Mouse (Mus musculus) bone marrow macrophage, adult 2 months (primary cell): ENCODE measurements at regions not wholly inside any gene's neighbourhood (a gene's known extent, or its start where the extent isn't known, plus 50 kb on each side); places are given as distances from the start of the nearest gene placed in this dataset.
A peak's percentile ranks its signal among the peaks of the same experiment; 100 is the strongest.

Experiments
- H3K27ac ChIP-seq: 2 replicates; pipeline ENCODE4 v1.5.1; 2012; ENCODE audit warnings: low read depth, low read length; ENCODE audit not compliant: insufficient read depth
- H3K4me1 ChIP-seq: 2 replicates; pipeline ENCODE4 v1.6.1; 2012; ENCODE audit warnings: low read length; ENCODE audit not compliant: control insufficient read depth, insufficient read depth
- H3K4me3 ChIP-seq: 2 replicates; pipeline ENCODE4 v1.5.1; 2012; ENCODE audit warnings: mild to moderate bottlenecking, low read length, moderate library complexity; ENCODE audit not compliant: insufficient read depth
- CTCF ChIP-seq: IDR thresholded peaks from 2 replicates; pipeline ENCODE4 v1.5.1; 2012; ENCODE audit warnings: low read depth, mild to moderate bottlenecking, low read length, moderate library complexity
- POLR2A ChIP-seq: IDR thresholded peaks from 2 replicates; pipeline ENCODE4 v1.6.1; 2012; ENCODE audit warnings: mild to moderate bottlenecking, low read depth, low read length, borderline replicate concordance

DNA sequence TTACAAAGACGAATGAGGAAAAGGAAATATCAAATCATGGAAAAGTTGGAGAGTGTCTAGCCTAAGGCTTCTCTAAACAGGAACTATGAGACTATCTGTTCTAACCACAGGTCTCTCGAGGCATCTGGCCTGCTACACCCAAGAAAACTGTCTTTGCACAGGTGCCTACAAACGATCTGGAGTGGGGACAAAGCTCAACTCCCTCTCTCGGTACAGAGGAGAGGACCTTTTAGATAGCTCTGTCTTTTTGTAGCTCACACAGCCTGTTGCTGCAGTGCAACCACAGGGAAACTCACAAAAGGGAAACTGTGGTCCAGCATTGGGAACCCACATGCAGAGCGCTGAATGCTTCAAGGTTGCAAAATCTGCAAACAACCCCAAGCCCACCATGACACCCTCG is 75.6 kb downstream of the Kctd12 start:
- TF ChIP-seq POLR2A: no peak
- no peak for TF ChIP-seq CTCF
- Histone ChIP-seq H3K27ac (peak overlapping the region; percentile 98), H3K4me1 (peaks cover 38% of the 10 kb centered on the region), H3K4me3 (no peak overlapping the region)

DNA sequence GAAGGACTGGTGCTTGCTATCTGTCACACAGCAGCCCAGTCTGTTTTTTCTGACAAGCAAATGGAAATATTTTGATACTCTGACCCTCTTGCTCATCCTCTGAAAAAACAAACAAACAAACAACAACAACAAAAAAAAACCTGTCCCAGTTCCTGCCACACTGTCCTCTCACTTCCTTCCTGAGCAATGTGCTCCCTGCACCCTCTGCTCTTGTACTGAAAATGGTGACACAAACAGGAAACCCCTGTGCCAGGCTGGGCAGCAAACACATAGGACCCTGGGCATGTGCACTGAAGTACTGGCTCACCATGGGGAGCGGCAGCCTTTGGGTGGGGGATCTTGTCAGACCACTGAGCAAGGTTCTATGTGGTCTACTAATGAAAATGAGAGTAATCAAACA is 76.2 kb downstream of the Kctd12 start:
- TF ChIP-seq CTCF: no peak
- TF ChIP-seq POLR2A: no peak
- Histone ChIP-seq H3K4me1 (peaks cover 36% of the 10 kb centered on the region), H3K4me3 (no peak overlapping the region), H3K27ac (peak overlapping the region; percentile 98)

DNA sequence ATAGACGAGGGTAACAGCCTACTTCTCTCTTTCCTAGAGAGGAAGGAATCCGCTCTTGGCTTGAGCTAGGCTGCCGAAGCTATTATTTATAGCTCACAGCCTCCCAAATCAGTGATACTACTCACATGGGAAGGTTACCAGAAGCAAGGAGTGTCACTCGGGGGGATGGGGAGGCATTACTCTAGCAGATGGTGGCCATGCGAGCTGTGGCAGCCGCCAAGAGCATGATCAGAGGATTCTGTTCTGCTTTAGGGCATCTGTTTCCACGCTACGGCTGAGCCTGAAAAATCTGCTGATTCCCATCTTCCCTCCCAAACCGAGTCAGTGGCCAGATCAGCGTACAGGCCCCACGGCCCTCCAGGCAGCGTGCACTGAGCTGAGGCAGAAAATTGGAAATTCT is 79.5 kb downstream of the Kctd12 start:
- peaks cover 28% of the 10 kb centered on the region for H3K4me1 ChIP-seq
- H3K4me3 ChIP-seq: no peak overlapping the region; the same call in 1 of the 2 replicates
- H3K27ac ChIP-seq: peak overlapping the region; percentile 72
- no peak for TF ChIP-seq CTCF

DNA sequence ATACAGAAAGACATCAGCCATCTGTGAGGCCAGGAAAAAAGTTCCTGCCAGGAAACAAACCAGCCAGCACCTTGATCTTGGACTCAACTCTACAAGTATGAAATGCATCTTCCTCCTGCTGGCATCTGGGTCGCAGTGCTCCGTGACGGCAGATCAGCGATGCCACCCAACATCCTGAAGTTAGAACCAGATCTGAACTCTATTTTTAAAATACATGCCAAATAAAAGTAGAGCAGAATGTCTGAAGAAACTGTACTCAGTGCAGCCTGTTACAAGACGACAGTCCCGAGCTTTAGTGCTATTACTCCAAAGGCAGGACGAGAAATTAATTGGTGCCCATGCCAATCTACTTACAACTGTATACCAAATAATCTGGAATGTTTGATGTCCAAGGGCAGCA is 80.2 kb downstream of the Kctd12 start:
- no peak for TF ChIP-seq CTCF
- TF ChIP-seq POLR2A: no peak
- Histone ChIP-seq H3K4me1 (peaks cover 23% of the 10 kb centered on the region), H3K4me3 (no peak overlapping the region), H3K27ac (peak overlapping the region; percentile 72)

DNA sequence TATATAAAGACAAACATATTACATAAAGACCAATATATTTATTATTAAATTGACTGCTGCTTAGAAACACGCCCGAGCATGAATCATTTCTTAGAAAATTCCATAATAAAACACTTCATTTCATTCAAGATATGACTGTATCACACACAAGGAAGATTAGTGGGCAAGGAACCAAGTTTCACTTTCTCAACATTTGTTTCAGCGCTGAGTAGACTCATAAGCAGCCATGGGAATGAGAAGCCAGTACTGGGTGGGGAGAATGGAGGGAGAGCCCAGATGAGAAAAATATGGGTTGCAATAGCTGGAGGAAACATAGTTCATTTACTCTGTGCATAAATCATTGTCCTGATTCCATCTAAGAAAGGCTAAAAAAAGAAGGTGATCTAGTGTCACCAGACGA is 84.0 kb downstream of the Kctd12 start:
- TF ChIP-seq CTCF (no peak), POLR2A (no peak)
- Histone ChIP-seq H3K27ac (no peak overlapping the region), H3K4me3 (no peak overlapping the region), H3K4me1 (peaks cover 8% of the 10 kb centered on the region)

DNA sequence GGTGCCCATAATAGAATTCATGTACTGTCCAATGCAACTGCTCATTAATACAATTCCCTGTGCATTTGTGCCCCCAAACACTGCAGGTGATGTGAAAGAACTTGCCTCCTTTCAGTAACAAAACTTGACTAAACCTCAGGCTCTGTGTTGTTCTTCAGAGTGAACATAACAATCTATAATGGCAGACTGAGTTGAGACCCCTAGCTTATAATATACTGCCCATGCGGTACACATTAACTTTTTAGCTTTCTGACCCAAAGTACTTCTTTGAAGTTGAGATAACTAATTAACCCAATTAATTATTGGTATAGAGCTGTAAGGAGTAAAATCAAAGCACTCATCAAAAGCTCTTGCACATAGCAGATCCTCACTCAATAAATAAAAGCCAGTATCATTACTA is 85.4 kb downstream of the Kctd12 start:
- Histone ChIP-seq H3K4me3 (no peak overlapping the region), H3K27ac (no peak overlapping the region), H3K4me1 (no peaks in the 10 kb centered on the region)
- no peak for TF ChIP-seq CTCF
- no peak for TF ChIP-seq POLR2A

DNA sequence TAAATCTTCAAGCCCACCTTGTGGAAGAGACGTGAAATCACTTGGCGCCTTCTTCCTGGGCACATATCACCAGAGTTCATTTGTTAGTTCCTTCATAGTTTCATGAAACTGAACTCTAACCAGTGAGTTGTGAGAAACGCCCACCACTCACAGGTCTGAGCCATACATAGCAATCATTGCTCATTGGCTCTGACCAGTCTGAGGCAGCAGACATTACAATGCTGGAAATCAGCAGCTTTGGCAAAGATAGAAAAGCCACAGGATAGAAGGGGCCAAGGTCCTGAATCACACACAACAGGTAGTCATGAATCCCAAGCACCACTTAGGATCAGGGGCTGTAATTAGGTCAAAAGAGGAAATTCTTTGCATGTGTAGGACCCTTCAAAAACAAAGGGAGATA is 85.9 kb downstream of the Kctd12 start:
- Histone ChIP-seq H3K4me1 (no peaks in the 10 kb centered on the region), H3K4me3 (no peak overlapping the region), H3K27ac (no peak overlapping the region)
- TF ChIP-seq POLR2A (no peak), CTCF (no peak)

DNA sequence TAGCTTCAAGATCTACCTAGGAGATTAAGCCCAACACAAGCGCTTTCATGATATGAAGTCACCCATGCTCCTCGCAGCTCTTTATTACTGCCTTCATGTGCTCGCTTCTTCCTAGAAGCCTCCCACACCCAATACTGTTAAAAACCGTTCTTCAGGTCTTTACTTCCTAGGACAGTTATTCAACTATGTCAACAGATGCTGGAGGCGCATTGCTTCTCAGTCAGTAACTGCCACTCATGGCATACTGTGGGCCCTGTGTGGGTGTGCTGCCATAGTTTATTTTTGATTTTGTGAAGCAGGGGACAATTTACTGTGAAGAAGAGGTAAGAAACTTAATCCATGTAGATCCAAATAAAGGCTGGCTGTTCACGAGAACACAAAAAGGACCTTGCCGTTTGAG is 89.2 kb downstream of the Kctd12 start:
- Histone ChIP-seq H3K4me3 (no peak overlapping the region), H3K4me1 (no peaks in the 10 kb centered on the region), H3K27ac (no peak overlapping the region)
- no peak for TF ChIP-seq POLR2A

DNA sequence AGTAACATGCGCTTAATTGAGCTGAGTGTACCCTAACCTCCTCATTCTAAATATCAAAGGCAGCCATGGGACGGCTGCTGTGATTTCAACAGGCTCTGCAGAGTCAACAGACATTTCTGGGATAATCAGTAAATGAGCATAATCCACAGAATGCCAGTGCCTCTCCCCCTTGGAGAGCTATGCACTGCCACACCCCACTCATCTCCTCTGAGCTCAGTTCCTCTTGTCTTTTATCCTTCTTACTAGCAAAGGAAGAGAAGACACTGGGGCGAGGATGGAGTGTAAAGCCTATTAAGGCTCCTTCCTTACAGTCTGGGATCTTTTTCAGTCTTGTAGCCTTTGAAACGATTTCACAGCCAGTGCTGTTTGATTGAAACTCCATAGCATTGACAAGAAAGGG is 90.9 kb downstream of the Kctd12 start:
- H3K27ac ChIP-seq: no peak overlapping the region
- no peaks in the 10 kb centered on the region for H3K4me1 ChIP-seq
- TF ChIP-seq POLR2A (no peak), CTCF (no peak)
- H3K4me3 ChIP-seq: no peak overlapping the region

DNA sequence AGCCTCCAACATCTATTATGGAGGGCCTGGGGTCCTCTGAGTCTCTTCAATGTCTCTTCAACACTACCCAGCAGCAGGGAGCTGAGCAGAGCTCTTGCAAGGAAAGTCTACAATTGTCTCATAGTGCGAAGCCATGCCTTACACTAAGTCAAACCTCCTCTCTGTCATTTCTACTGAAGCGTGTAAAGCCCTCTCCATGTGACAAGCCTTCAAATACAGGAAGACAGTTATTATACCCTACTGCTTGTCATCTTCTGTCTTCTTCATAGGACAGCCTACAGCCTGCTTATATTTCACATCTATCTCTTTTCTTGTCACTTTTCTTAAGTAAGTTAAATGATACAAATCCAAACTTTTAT is 97.2 kb downstream of the Kctd12 start:
- TF ChIP-seq POLR2A: no peak
- no peak for TF ChIP-seq CTCF
- Histone ChIP-seq H3K27ac (no peak overlapping the region), H3K4me1 (peaks cover 11% of the 10 kb centered on the region), H3K4me3 (no peak overlapping the region)

DNA sequence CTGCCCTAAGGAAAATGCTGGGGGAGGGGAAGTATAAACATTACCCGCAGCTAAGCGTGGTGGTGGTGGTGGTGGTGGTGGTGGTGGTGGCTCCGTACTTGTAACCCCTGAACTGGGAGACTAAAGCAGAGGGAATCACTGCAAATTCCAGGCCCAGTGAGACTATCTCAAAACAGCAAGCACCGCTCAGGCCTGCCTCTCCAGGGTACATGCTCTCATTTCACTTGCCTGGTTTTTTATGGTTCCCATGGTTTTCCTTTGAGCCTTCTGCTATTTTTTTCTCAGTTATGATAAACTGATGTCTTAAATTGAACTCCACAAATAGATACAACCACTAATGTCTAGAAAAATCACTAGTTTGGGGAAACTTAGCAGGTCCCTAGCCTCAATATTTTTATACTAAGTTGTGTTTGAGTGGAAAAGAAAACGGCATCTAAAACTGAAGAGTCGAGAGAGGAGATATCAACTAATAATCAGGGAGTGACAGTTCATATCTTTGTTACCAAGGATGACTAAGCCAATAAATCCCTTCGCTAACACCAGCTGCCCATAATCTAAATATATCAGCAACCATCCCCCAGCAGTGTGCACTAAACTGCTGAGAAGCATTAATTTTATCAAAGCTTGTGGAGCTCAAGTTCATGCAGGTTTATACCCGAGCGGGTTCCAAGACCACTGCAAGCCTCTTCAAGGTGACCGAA is 97.7 kb downstream of the Kctd12 start:
- Histone ChIP-seq H3K4me3 (no peak overlapping the region), H3K27ac (no peak overlapping the region), H3K4me1 (peaks cover 11% of the 10 kb centered on the region)
- TF ChIP-seq POLR2A (no peak), CTCF (no peak)

DNA sequence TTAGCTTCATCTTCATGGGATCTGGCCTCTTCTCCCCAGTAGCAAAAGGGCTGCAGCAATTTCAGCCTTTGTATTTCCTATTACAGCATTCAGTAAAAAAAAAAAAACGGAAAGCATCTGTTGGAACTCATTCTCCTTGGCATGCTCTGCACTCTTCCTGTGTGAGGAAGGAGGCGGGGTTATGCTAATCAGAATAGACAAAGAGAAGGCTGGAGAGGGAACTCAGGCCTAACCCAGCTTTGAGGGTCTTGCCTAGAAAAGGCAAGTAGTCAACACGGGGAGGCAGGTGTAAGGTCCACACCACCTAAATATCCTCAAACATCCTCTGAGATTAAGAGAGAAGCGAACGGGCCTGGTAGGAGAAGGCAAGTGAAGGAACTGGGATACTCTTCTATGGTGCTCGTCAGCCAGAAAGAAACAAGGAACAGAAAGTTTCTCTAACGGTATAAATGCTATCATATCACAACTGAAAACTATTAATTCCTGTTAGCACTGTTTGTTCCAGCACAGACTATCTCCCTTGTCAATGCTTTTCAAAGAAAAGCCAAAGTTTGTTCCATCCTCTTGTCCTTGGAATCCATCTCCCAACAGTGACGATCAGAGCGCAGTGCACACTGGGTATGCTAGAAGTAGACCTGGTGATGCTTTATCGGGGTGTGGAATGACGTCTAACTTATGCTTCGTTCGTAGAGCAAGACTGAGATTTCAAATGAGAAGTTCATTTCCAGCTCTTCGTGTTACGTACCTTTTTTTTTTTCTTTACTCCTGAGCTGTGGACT is 98.9 kb downstream of the Kctd12 start:
- peaks cover 11% of the 10 kb centered on the region for H3K4me1 ChIP-seq
- no peak overlapping the region for H3K4me3 ChIP-seq
- TF ChIP-seq CTCF: no peak
- no peak for TF ChIP-seq POLR2A
- peak overlapping the region; percentile 59 for H3K27ac ChIP-seq
